Mouse (Mus musculus): ENCODE results near the gene Tfb2m. TPM values are rescaled to one million over a fixed set of nuclear protein-coding genes. Genes with fewer than 3 reads are reported as not detected.

Gene Tfb2m
- total RNA-seq (2023), result 10 to 100 TPM; 28.7 to 33.3 TPM

DNA sequence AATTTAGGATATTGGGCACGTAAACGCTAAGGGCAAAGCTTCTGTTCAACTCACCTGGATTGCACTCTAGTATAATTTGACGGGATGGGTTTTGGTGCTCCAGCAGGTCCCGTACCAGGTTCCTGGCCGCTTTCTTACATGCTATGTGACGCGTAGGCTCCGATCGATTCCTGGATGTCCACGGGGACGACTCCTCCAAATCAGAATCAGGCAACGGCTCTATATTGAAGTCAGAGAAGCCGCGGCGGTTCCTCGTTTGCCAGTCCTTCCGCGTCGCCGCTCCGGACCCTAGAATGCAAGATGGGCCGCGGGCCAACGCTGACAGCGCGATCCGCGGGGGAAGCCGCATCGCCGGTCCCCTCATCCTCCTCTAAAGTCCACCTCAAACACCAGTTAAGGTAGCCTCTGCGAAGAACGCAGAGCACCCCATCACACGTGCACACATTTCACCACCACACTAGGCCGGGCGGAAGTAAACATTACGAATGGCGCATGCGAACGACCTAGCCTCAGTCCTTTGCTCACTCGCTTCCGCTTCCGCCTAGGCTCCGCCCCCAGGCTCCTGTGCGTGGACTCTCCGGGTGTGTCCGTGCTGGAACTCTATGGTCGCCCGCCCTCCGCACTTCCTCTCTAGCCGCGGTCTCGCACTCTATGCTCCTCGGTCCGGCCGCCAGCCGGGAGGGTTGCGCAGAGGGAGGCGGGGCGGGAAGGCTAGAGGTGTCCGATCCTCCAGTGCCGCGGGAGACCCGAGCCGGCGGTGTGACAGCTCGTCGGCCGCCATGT is at the start of gene Tfb2m, which contains the start of gene Cnst:
Gene Tfb2m (minus strand): TSS at position 500 of the 783 bp plus-strand sequence.
Gene Cnst (plus strand): TSS at position 603 of the 783 bp plus-strand sequence.

DNA sequence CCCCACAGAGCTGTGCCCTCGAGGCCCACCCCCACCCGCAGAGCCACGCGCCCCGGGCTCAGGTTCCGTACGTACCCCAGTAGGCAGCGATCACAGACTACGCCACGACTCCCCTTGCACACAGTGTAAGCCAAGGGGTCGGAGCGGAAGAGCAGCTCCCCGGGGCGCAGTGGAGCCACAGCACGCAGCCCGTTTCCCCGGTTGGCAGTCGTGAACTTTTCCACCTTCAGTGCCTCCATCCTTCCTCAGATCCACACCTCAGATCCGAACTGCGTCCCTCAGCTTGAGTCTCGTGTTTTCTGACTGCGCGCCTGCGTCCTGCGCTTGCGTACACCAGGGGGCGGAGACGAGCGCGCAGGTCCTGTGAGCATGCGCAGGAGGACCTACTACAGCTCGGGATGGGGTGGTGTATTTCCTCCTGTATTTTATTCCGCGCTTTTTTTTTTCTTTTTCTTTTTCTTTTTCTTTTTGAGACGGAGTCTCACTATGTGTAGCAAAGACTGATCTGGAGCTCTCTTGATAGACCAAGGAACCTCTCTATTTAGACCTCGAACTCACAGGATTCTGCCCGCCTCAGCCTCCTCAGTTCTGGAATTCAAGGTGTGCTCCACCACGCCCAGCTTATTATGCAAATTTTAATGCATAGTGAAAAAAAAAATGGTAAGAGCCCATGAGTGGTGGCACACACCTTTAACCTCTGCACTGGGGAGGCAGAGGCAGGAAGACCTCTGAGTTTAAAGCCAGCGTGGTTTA is 28.2 kb downstream of the Tfb2m start, which contains the start of gene Smyd3:
Gene Smyd3 (minus strand): TSS at position 329 of the 753 bp plus-strand sequence.

Other genes starting within 250 kb of the Tfb2m start
- gene Smyd3, start 28.2 kb downstream of the Tfb2m start, total RNA-seq (2023), result 10 to 100 TPM; 39.4 to 42.6 TPM
- gene Cnst, start 103 bp upstream of the Tfb2m start, total RNA-seq (2023), result 10 to 100 TPM; 21.8 to 23.6 TPM
- gene Sccpdh, start 121.9 kb upstream of the Tfb2m start, total RNA-seq (2023), result 1 to 10 TPM; 6.3 to 6.4 TPM
- gene Kif28, start 199.0 kb upstream of the Tfb2m start, total RNA-seq (2023), result not detected